Mouse (Mus musculus): ENCODE results near the gene Rhoh.

GRCm38 (mm10) chr5:65855571-65855970, 5.4 kb upstream of the Rhoh start:
- no peak for TF ChIP-seq CTCF (IDR thresholded peaks at IDR 0.05; ENCODE audit: insufficient read depth, low read length)
- no peak for TF ChIP-seq POLR2A (IDR thresholded peaks at IDR 0.05; ENCODE audit: borderline replicate concordance, extremely low read depth, low read depth, low read length)

All from lung, adult 2 months (tissue).